Mouse (Mus musculus) megakaryocyte progenitor cell, adult 5-6 weeks (primary cell): Measurements from ENCODE around the gene Ccnd2. TPM values are rescaled to one million over a fixed set of nuclear protein-coding genes. Genes with fewer than 3 reads are reported as not detected.

ENCODE experiments used
- ATAC-seq: replicated peaks from 2 replicates; pipeline ENCODE4 v1.8.0; 2016; ENCODE audit warnings: mild to moderate bottlenecking, moderate TSS enrichment, inconsistent platforms; ENCODE audit not compliant: poor library complexity
- total RNA-seq, 2 experiments: library from RNA; stranded (forward) in 1 of 2; stranded (reverse) in 1 of 2; fragments of 157-497, 149-512 nt in 1 of 2; fragments of 200-1000 nt in 1 of 2; gene quantifications; 2 replicates each; pipeline versions ENCODE4 v1.2.3 to v1.2.4; 2015 to 2017

The Ccnd2 gene
- total RNA-seq, 2 experiments from 2014 or later, result 38.8 to 124 TPM

DNA sequence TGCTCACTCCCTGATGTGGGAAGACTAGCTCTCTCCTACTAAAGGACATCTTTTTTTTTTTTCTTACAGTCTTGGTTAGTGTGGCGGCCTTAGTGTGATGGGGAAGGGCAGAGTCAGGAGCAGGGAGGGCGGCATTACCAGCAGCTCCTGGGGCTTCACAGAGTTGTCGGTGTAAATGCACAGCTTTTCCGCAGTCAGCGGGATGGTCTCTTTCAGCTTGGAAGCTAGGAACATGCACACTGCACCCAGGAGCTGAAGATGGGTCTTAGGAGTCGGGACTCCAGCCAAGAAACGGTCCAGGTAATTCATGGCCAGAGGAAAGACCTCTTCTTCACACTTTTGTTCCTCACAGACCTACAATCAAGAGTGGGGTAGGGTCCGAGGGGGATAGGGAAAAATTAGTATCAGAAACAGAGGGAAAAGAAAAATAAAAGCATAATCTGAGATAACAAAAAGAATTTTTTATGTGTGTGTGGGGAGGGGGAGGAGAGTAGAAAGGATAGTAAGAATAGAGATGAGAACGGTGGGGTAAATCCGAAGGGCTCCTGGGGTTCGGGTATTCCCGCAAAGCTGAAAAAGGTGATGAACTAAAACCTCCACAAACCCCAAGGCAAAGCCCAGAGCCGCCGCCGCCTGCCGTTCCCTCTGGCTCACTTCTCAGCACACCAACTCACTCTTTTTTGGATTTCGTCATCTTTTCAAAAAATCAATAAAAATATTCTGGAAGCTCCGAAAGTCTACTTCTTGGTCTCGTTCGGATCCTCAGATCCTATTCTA is 3.3 kb downstream of the Ccnd2 start:
- no peak for ATAC-seq

DNA sequence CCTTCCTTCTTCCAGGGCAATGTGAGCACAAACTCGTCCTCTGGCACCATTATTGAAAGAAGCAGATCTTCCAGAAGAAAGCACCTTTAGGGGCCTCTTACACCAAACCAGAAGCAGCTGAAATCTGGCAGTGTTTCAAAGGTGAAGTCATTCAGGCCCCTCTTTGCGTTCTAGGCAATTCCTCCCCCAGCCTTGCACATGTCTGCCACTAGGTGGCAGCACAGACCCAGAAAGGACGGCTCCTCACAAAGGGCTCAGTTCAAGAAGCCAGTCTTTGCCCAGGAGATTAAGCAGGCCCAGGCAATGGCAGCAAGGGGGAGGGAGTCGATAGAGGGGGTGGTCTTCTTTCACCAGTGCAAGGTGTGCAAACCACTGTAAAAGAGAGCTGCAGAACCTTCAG is 4.3 kb downstream of the Ccnd2 start:
- ATAC-seq, result peak; percentile 38

DNA sequence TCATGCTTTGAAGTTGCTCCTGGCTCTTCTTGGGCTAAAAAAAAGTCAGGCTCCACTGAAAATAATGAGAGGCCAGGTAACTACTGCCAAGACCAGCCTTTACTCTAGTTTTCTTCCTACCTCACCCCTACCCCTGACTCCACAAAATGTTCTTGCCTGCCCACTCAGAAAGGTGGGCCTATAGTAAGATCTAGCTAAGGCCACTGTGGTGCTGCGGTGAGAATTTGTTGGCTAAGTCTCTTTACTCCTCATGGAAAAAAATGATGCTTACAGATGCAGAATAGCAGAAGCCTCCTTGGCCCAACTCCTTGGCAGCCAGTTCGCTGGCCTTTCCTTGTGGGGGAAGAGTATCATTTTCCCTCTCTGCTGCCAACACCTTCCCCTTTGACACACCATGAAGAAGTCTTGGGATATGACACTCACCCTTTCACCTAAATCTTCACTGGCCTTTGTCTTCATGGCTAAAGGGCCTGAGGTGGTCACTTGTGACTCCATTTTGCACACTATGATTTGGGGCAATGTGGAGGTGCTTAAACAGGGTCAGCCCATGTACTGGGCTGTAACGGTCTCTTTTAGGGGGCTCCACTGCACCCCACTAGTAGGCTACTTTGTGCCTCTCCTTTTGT is 5.6 kb downstream of the Ccnd2 start:
- no peak for ATAC-seq

DNA sequence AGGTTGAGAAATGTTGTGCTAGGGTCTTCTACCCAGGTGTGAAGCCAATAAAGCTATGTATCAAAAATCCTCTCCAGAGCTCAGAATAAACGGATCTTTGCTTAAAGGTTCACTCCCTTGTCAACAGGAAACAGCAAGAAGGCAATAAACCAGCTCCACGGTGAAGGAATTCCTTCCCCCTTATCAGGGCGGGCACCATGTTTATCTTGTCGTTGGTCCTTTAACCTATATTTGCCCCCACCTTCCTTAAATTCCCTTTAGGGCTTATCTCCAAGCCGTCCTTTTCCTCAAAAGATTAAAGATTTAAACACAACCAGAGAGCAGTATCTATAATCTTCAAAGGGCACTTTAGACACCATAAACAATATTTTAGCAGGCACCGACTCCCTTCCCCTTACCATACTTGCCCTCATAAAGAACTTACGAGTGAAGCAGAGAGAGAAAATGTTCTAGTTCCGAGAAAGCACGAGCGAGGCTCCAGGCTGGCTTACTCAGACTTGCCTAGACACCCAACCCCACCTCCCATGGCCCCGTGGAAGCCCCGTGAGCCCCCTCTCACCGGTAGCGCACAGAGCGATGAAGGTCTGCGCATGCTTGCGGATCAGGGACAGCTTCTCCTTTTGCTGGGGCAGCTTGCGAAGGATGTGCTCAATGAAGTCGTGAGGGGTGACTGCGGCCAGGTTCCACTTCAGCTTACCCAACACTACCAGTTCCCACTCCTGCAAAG is 6.4 kb downstream of the Ccnd2 start:
- ATAC-seq, result 0 out of 2 replicates have a peak, but pooled peaks have one; percentile 3

DNA sequence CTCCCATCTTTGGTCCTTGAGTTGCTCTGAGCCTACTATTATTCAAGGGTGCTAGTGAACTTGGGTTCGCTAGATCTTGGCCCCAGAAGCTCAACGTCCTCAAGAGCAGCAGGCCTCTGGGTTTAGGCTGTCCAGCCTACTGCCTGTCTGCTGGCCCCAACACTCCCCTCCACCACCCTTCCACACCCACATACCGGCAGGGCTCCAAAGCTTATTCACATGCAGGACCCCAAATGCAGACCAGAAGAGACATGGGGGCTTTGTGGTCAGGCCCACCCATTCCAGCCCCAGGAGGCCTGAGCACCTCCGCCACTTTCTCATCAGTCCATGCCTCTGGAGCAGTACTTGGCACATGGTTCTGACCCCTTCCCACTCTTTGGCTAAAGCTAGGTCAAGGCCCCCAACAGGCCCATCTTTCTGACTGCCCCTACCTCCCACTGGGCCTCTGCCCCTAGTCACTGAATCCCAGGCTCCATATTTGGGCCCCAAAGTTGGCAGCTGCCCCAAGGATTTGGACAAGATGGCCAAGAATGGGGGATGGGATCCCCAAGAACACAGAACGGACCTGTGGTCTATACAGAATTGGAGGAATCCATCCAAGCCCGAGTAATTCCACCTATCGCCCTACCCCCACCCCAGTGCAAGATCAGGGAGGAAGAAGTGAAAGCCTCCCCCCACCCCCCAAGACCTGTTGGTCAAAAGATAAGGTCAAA is 8.3 kb downstream of the Ccnd2 start:
- ATAC-seq, result no peak

DNA sequence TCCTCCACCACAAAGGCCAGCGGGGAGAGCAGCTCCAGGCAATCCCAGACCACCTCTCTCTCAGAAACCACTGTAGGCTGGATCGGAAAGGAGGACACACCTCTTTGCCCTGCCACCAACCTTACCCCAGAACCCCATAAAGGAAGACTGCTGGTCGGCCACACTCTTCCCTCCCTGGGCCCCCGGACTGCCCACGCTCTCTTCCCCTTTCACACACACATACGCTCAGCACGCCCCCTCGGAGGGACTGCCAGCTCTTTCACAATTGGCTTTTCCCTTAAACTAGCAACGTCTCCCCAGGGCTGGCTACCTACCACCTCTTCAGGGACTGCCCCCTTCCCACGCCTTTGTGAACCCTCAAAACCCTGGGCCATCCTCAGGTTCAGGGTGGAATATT is 8.9 kb downstream of the Ccnd2 start:
- ATAC-seq, result peak; percentile 60

DNA sequence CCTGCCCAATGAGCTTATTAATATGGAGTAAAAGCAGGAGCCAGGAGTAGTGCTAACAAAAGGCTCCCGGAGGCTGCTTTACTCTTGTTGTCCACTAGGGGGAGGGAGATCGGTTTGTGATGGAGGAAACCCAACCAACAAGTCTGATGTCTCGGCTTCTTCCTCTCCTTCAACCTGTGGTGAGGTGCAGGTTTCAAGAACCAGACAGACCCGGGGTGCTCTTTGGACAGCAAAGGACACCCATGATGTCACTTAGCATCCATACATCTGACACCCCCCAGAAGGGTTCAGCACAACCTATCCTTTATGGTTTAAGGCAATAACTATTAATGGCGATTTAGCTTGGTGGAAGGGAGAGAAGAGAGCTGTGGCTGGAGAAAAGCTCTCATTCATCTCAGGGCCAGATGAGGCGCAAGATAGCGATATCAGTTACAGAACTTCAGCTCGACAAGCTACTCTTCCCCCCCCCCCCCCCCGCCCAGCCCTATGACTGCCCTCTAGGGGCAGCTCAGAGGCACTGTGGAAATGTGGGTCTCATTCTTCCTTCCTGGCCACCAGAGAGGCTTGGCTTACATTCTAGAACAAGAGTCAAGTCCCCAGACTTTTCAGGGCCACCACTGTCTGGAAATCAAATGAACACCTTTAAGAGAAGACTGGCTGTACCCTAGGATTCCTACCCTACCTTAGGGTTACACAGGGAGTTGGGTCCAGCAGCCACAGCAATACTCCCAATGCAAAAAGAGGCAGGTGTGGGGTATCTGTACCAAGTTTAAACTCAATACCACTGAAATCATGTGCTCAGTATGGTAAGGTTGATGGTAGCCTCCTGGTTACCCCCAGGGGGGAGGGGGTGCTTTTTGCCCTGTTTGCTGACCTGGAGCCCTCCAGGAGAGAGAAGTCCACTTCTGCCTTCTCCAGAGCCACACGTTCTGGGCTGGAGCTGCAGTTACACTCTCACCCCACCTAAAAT is 9.6 kb downstream of the Ccnd2 start:
- ATAC-seq, result peak; percentile 56

DNA sequence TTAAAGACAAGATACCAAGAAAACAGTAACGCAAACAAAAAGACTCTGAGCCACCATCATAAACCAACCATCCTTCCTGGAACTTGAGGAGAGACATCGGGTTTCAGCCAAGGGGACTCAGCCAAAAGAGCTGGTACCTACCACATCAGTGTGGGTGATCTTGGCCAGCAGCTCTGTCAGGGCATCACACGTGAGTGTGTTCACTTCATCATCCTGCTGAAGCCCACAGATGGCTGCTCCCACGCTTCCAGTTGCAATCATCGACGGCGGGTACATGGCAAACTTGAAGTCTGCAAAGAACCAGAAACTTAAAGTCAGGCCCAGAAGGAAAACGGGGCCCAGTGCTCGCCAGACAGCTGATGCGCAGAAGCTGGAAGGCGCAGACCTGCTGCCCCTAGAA is 13.0 kb downstream of the Ccnd2 start:
- no peak for ATAC-seq

DNA sequence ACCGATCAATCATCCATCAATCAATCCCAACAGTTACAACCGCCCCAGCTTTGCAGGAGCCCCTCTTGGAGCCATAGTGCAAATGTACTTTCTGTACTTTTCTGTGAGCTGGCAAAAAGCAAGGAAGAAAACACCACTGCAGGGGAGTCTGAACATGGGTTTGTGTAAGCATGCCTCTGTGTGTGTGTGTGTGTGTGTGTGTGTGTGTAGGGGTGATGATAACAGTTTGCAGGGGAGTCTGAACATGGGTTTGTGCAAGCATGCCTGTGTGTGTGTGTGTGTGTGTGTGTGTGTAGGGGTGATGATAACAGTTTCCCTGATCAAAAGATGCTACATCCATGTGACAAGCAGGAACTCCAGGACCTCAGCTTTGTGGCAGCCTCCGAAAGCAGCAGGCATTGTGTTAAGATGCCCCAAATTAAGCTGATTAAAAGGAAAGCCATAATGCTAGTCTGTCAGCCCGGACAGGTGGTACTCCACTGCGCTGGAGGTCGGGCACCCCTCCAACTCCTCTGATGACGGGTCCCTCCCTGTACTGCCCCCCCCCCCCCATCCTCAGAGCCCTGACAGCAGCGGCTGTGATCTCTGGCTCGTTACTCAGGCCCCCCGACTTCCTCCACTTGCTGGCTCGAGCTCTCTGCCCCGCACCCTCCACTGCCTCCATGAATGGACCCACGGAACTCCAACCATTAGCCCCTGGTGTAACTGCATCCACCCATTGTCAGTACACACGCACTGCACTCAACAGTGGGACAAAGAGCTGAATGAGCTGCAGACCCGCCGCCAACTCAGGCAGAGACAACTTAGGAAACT is 18.4 kb downstream of the Ccnd2 start:
- ATAC-seq, result no peak

DNA sequence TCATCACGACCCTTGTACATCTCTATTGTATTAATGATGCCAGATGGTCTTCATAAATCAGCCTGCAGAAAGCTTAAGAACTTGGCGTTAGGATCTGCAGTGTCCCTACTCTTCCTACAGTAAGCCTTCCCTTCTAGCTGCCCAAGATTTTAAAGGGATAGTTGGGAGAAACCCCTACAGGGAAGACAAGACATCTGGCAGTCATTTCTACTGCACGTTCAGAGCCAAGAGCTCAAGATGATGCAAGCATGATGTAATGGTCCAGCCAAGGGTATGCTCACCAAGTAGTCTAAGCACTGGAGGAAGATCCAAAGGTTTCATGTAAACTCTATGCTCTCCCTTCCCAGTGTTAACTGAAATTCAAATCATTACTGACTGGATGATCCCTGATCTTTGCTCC is 19.3 kb downstream of the Ccnd2 start:
- ATAC-seq, result no peak

DNA sequence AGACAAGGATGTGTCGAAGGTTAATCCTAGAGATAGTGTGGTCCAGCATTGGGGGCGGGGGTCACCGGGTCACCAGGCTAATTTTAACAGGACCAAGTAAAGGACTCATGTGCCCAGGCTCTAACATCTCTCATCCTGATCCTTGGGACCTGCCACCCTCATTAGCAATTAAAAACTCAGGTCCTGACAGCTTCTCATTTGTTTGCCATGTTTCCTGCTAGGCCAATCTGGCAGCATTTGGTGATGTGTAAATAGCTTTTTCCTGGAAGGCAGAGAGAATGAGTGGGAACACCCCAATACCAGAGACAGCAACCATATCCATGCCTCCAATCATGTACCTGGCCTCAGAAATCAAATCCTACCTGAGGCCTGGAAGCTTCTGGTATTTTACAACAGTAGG is 20.0 kb downstream of the Ccnd2 start:
- ATAC-seq, result no peak

DNA sequence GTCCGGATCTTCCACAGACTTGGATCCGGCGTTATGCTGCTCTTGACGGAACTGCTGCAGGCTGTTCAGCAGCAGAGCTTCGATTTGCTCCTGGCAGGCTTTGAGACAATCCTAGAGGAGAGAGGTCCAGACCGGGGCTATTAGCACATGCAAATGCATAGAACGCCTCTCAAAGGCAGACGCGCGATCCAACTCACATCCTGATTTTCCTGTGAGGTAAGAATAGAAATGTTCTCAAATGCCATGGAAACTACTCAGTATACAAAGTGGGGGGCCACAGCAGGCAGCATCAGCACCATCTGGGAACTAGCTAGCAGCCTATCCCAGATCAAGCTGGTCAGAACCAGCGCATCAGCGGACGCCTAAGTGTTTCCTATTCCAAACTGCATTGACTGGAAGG is 21.6 kb downstream of the Ccnd2 start:
- no peak for ATAC-seq

DNA sequence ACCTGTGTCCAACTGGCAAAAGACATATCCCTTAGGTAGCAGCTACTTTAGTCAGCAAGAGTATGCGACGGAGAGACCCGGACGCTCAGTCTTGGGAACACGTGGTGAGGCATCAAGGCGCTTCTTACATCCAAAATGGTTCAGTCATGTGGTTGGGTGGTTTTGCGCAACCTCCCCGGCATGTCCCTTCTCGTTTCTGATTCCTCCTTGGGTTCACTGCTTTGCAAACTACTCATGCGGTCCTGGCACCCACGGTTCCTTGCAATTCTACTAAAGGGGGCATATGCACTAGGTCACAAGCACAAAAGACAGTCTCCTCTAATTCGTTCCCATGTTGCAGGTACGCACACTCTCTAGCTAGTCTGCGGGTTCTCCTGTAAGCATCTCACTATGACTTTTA is 22.3 kb downstream of the Ccnd2 start:
- ATAC-seq, result peak; percentile 51

DNA sequence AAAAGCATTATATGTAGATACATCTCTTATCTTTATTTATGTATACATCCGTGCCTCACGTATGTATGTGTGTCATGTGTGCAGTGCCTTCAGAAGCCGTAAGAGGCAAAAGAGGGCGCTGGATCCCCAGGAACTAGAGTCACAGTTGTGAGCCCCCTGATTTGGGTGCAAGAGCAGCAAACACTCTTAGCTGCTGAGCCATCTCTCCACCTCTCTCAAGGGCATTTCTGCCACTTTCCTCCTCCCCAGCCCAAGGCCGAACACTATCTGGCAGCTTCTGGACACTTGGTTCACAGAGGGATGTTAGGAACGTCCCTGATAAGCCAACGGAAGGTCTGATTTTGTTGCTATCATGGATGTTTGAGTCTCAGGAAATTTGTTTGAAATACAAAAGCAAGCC is 28.5 kb downstream of the Ccnd2 start:
- no peak for ATAC-seq

DNA sequence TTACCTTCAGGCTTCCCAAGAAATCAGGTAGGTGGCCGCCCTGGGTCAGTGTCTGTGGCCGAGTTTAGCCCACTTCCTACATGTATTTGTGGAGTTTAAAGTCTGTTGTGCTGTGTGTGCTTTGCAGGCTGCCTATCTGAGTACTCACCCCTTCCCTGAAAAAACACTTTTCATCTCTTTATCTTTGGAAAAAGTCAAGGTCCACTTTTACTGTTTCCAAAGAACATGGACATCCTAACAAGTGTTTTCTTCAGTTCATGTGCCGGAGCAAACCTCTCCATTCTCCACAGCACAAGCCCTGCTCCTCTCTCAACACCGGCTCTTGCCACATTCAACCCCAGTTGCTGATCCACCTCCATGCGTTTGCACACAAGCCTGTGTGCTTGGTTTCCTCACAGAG is 29.0 kb downstream of the Ccnd2 start:
- no peak for ATAC-seq

DNA sequence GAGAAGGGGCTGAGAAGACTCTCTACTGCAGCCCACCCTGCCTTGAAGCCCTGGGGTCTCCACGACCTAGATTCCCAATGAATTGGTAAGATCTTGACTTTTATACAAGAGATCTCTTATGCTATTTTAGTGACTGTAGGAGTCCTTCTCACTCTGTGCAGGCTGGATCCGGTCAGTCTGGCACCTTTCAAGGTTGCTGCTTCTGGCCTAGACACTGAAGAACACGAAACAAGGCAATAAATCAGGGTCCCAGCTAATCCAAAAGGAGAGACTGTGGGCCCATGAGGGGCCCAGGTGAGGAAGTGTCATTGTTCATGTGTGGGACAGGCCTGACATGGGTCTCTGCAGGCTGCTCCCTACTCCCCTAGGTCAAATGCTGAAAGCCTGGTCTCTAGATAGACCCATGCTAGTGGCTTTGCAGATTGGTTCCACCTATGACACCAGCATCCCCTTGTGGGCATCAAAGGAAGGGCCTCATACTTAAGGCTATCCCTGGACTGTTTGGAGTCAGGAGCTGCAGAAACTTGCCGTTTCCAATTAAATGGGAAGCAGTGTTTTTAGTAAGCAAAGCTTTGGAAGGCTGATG is 29.7 kb downstream of the Ccnd2 start:
- ATAC-seq, result peak; percentile 77

DNA sequence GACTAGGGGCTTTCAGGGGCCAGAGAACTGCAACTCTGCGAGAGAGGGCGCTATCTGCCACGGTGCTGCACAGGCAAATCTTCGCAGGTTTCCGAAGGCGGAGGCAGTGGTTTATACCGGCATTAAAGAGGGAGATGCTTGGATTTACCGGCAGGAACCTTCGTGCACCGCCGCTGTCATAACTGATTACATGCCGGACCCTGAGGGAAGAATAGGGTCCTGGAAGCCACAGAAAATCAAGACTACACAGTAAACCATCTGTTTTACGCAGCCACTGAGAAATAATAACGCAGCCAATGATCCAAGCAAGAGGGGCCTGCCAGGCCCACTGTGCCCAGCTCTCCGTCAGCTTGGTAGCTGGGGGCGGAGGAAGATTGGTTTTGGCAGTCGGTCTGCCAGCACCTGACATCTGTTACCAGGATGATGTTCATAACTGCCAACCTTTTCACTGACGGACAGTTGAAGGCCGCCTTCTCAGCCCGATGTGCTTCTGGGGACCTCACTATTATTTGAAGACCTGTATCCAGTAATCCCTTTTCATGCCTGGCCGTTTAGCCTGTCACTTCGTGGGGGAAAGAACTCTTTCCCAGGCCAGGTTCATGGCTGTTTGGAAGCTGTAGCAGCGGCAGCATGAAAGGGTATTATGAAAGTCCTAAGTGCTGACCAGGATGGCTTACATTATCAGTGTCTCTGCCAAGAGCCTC is 37.1 kb downstream of the Ccnd2 start:
- no peak for ATAC-seq

DNA sequence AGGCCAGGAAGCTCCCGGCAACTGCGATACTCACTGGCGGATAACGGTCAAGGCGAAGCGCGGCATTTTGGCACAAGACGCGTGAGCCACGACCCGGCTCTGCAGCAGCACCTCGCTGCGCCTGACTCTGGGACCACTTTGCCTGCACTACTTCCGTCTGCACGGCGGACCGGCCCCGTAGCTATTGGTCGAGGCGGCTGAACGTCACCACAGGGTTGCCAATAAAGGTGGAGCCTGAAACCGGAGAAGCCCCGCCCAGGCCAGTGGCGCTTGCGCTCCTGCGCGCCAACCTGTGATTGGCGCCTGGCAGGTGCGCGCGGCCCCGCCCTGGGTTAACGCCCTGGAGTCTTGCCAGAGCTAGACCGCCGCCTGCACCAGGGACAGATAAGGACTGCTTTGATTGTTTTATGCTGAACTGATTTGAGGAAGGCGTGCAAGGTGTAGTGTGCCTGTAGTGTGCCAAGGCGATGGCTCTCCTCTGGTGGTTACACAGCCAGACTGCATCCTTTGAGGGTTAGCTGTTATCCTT is 42.5 kb downstream of the Ccnd2 start, which contains the start of gene Tigar:
TSS of gene Tigar (minus strand) at position 156 of the 529 bp plus-strand sequence.
- peak; percentile 97 for ATAC-seq
